Mouse (Mus musculus) spleen, postnatal 36 days (tissue): ENCODE results near the gene Acot5.
"Not testable (repeated sequence)": the region's sequence is repeated elsewhere in the genome, so short reads cannot be mapped to it uniquely, and the experiment has no call there.

ENCODE experiments used
- DNase-seq, 2 experiments: peaks; one replicate each; pipeline ENCODE4 v3.0.0; 2022; ENCODE audit warnings: low spot score in 2 of 2, mixed read lengths in 1 of 2

Acot5 gene

GRCm38 (mm10) chr12:84068986-84069385 is at the start of gene Acot5:
Gene Acot5 (plus strand): TSS chr12:84069325.
- no peak for DNase-seq

GRCm38 (mm10) chr12:84020528-84020927 is 48.6 kb upstream of the Acot5 start:
- DNase-seq = peak; percentile 49 to 59

GRCm38 (mm10) chr12:84022266-84022665 is 46.9 kb upstream of the Acot5 start:
- DNase-seq = not testable (repeated sequence)

DNA sequence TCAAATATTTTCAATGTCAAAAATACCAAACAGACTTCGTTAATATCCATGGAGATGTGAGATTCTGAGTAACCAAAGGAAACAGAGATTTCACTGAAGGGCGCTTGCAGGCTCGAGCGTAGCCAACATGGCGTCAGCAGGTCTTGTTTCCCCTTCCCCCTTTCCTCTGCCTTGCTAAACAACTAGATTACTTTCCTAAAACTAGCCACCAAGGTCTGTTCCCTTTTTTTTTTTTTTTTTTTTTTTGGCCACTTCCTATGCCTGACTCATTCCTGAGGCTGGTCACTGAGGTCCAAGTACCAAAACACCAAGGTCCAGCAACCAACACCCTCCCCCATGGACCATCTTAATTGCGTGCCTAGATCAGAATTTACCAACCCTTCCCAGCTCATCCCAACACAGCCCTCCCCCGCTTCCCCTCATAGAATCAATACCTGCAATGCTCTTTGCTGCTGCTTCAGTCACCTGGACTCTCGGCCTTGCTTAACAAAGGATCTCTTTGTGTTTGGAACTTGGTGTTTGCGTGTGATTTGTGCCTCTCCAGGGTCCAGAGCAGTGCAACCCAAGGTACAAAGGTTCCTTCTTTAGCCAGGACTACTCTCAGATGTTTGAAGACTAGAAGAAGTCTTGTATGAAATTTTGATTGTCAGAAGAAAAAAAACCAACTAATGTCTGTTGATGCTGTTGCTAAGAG is 45.9 kb upstream of the Acot5 start:
- no peak for DNase-seq

- DNase-seq = no peak
These were observed 43.2 kb upstream of the Acot5 start for GRCm38 (mm10) chr12:84025888-84026287.

DNA sequence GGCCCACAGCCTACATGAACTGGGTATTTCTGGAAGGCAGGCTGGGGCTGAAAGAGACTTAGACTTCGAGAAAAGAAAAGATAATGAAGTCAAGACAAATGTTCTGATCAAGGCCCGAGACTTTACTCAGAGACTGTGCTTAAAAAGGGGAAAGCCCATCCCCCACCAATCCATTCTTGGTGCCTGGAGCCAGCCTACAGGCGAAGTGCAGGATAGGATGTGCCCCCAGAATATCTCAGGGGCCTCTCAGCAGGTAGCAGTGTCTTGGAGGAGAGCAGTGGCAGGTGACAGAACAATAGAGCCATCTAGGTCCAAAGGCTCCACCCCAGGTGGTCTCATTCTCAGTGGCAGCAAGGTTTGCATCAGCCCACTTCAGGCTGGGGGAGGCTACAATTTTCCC is 40.8 kb upstream of the Acot5 start:
- DNase-seq = not testable (repeated sequence)

GRCm38 (mm10) chr12:84029043-84029442 is 40.1 kb upstream of the Acot5 start:
- not testable (repeated sequence) for DNase-seq

DNA sequence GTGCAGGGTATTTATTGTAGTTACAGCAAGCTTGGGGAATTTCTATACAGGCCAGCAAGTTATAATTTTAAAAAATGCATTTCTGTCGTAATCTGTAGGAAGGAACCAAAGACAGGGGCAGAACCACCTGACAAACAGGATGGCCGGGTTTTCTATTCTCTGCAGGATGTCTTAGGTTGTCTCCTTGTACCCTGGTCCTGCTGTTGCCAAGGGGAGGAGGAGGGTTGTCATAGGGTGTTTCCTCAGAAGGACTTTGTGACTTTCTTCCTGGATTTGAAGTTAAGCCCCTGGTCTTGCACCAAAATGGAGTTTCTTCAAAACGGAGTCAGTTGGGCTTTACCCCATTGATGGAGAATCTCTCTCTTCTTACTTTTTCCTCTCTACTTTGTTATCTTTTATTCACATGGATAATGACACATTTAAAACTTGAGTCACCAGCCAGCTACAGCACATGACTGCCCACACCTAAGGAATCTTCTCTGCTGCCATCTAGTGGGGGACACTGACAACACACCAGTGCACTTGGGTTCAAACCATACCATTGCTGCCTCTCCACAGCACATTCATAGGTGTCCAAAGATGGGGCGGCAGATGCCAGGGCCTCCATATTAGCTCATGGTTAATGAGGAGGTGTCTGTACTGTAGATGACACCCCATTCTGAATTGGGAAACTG is 38.3 kb upstream of the Acot5 start:
- peak; percentile 54 to 71 for DNase-seq

DNA sequence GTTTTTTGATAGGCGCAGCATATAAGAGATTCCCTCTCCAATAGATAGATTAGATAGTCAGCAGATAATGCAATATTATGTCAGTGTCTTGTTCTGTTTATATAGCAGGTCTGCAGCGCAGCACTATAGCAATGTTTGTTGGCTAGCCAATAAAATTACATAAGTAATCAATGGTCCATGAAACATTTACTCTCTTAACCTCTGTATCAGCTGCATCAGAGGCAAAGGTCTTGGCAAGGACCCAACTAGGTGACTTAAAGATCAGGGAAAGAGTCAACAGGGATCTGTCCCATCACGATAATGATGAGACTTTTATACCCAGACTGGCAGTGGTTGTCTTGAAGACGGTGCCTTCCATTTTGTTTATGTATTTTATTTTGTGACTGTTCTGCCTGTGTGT is 36.3 kb upstream of the Acot5 start:
- DNase-seq = no peak

DNA sequence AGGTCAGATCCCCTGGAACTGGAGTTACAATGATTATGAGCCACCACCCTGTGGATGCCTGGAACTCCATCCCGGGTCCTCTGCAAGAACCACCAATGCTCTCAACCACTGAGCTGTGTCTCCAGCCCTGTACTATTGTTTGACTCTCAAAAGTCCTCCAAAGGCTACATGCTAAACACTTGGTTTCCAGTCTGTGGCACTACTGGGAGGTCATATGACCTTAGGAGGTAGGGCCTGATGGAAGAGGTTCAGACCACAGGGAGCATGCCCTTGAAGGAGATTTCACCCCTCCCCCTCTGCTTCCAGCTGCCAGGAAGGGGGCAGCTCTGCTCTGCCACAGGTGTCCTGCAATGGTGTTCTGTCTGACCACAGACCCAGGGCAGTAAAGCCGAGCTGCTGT is 35.8 kb upstream of the Acot5 start:
- not testable (repeated sequence) for DNase-seq

GRCm38 (mm10) chr12:84034108-84034507 is 35.0 kb upstream of the Acot5 start:
- no peak for DNase-seq

GRCm38 (mm10) chr12:84038241-84038640 is 30.9 kb upstream of the Acot5 start, which contains the start of gene Acot4:
Gene Acot4 (plus strand): TSS chr12:84038379.
- not testable (repeated sequence) for DNase-seq

- not testable (repeated sequence) for DNase-seq
These were observed 30.4 kb upstream of the Acot5 start, which contains the start of gene Gm49366 for GRCm38 (mm10) chr12:84038691-84039111. Gene Gm49366 (plus strand): TSS chr12:84038935.

- DNase-seq = no peak
These were observed 26.9 kb upstream of the Acot5 start for GRCm38 (mm10) chr12:84042248-84042647.

DNA sequence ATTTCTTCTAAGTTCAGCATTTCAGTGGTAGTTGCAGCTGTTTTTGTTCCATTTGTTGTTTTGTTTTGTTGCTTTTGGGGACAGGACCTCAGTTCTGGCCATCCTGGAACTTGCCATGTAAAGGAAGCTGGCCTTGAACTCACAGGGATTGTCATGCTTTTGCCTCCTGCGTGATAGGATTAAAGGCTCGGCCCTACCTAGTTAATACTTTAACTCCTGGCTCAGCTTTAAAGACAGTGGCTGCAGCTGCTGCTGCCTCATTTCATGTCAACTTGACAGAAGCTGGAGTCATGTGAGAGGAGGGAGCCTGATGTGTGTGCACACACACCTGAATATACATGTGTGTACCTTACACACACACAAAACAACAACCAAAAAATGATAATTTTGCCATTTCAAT is 25.1 kb upstream of the Acot5 start:
- no peak for DNase-seq

DNA sequence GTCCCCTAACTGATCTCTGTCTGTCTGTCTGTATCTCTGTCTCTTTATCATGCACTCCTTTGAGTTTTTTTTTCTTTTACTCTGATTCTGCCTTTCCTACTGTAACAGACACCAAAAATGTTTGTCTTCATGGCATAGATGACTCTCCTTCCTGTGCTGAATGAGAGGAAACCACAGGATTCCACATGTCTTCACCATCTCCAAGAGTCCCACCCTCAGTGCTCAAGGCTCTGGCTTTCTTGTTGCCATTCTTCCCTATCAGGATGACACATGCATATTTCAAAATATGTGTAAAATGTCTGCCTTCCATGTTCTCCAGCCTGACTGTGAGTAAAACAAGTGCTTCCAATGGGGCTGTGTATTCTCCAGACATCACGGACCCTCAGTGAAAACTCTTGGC is 22.2 kb upstream of the Acot5 start:
- no peak for DNase-seq

GRCm38 (mm10) chr12:84050744-84051143 is 18.4 kb upstream of the Acot5 start:
- not testable (repeated sequence) for DNase-seq

DNA sequence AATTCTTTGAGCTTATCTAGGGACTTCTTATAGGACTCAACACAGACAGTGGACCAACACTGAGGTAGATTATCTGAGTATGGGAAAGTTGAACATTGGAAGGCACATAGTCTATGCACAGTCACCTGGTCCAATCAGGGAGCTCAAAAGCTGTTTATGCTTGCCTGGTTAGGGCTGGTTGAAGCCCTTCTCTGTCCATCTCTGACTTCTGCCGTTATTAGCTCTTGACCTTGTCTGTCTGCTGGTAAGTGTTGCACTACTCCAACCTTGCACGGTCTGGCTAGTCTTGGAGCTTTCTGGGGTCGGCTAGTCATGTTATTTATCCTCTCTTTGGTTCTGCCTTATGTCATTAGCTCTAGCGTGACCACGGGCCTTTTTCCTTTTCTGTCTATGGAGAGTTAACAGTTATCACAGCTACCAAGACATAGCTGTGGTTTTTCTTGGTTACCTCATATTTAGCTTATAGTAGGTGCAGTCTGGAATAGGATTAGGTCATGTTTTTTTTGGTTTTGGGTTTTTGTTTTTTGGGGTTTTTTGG is 17.1 kb upstream of the Acot5 start, which contains the start of gene Acot3:
TSS of gene Acot3 (plus strand) at position 208 of the 538 bp plus-strand sequence.
- no peak for DNase-seq

DNA sequence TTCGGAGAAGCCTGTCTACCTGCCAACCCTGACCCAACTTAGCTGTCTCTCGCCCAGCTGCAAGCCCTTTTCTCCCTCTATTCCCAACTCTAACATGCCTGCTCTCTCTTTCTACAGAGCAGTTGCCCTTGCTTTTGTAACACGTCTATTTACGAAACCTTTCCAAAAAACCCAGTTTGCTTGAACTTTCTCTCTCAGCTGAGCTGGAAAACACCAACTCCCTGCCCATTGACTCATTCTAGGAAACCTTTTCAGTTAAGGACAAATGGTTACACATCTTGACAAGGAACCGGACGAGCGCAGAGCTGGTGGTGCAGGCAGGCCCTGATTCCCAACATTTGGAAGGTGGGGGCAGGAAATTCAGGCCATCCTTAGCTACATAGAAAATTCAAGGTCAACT is 16.5 kb upstream of the Acot5 start:
- DNase-seq = no peak

DNA sequence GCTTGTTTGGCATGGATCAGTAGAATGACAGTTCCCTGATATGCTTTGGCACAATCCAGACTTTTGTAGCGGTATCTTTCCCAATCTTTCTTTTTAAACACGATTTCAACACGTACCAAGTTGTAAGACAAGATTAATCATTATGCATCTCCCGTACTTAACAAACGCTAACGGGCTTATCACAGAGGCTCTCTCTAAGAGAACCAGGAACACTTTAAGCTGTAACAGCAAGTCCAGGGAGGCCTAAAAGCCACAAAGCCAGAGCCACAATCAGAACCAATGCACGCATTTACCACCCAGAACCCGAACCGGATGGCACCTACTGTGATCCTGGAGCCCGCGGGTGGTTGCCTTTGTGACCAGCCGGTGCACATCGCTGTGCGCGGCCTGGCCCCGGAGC is 16.0 kb upstream of the Acot5 start:
- no peak for DNase-seq

- no peak for DNase-seq
These were observed 15.3 kb upstream of the Acot5 start for GRCm38 (mm10) chr12:84053679-84054391.

GRCm38 (mm10) chr12:84060946-84061345 is 8.2 kb upstream of the Acot5 start:
- DNase-seq = no peak
